Mouse (Mus musculus): Measurements from ENCODE around the gene Aurka.

GRCm38 (mm10) chr2:172355833-172356232, 14.5 kb downstream of the Aurka start:
- TF ChIP-seq CTCF (IDR thresholded peaks at IDR 0.05; ENCODE audit: extremely low read depth, insufficient read length, insufficient replicate concordance, low read depth, low read length) (no peak), POLR2A (IDR thresholded peaks at IDR 0.05; ENCODE audit: low read depth, low read length) (no peak)
